Mouse (Mus musculus): ENCODE data around the gene Stag2.

Gene Stag2

GRCm38 (mm10) chrX:42215742-42216141 is 66.6 kb downstream of the Stag2 start:
- DNase-seq (ENCODE audit: low read depth, low spot score): no peak

DNA sequence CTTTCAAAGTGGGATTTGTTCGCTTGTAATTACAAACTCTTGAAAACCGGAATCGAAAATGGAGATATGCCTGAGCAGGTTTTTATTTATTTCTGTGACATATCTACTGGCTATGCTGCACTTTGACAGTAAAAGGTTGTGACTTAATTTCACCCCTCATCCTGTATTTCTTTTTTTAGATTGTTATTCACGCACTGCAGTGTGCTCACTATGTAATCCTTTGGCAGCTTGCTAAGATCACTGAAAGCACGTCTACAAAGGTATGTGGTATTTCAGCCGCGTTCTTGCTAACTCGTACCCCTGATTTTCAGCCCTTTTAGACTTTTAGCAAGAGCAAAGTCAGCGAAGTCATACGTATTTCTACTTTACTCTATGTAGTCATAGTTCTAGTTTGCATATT is 101.2 kb downstream of the Stag2 start:
- no peak for DNase-seq (ENCODE audit: low read depth, low spot score)

DNA sequence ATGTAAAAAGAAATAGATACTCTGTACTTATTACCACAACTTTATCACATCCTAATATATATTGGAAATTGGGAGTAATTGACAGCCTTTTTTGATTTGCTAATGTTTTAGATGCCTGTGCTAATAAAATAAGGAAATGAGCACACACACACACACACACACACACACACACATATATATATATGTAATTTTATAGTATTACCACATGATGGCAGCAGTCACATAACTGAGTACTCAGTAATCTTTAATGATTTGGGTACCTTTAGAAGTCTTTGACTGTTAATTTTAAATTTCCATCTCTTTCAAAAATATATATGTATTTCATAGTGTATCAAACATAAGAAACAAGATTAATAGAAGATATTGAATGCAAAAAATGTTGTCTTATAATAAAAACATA is 123.6 kb downstream of the Stag2 start:
- DNase-seq (ENCODE audit: low read depth, low spot score): no peak

GRCm38 (mm10) chrX:42290215-42290614 is 141.1 kb downstream of the Stag2 start:
- DNase-seq (ENCODE audit: low read depth, low spot score): no peak

DNA sequence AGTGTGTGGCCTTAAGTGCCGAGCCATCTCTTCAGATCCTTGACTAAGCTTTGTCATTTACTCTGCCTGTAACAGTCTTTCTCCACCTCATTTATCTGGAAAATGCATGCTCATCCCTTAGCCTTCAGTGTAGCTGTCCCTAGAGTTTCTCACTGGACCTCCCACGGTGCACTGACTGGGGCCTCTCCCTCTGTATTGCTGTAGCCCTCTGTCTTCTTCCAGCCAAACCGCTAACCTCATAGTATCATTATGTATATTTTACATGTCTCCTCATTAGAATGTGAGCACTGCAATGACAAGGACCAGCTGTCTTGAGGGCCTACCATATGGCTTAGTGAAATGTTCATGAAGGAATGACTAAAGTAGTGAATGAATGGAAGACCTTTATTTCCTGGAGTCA is 166.1 kb downstream of the Stag2 start:
- DNase-seq (ENCODE audit: low read depth, low spot score): no peak

DNA sequence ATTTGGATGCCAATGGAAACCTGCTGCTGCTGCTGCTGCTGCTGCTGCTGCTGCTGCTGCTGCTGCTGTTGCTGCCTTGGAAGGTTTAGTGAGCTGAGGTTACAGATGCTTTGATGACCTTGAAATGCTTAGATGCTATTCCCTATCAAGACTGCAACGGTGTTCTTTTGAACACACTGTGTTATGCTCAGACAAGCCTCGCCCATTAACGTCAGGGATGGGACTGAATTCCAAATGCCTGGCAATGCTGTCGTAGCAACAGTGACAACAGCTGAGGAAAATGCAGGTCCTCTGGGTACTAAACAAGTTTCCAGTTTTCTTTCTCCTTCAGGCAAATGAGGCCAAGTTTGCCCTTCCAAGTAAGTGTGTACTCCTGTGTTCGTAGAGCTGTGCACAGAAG is 171.3 kb downstream of the Stag2 start:
- no peak for DNase-seq (ENCODE audit: low read depth, low spot score)

DNA sequence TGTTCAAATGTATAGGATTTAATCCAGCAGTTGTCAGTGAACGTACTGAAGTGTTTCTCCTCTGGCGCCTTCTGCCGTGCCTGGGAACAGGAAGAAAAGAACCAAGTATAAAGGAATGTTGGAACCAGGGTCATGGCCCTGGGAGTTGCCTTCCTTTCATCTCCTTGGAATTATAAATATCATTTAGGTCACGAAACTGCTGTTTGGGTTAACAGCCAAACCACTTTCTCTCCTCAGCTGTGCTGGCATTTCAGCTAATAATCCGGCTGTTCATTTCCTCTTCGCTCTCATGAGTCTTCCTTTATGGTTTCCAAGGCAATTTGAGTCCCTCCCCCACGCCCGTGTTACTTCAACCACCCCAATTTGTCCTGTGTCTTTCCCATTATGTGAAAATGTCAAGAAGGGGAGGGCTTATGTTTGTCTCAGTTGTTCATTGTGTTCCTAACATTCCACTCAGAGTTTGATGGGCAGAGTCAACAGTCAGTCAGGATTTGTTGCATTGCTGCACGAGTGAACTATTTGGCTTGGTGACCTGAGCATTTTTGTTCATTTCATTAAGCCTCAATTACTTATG is 172.2 kb downstream of the Stag2 start:
- no peak for DNase-seq (ENCODE audit: low read depth, low spot score)

GRCm38 (mm10) chrX:42324848-42325247 is 175.7 kb downstream of the Stag2 start:
- no peak for DNase-seq (ENCODE audit: low read depth, low spot score)

All from c-Kit-negative CD71-positive TER-119-positive erythroid progenitor cells, embryonic 14.5 days (primary cell).